Mouse (Mus musculus) neural tube, embryonic 13.5 days (tissue): ENCODE measurements around the gene Rrp36. TPM values are rescaled to one million over a fixed set of nuclear protein-coding genes. Genes with fewer than 3 reads are reported as not detected.

Source experiments
- ATAC-seq: fragments of 200-750 bp; cut with Nextera tagmentation; 2 replicates; pipeline ENCODE4 v1.8.0; 2017; ENCODE audit warnings: low read depth, mild to moderate bottlenecking, moderate TSS enrichment, moderate library complexity
- H3K27ac ChIP-seq: fragments of 300-500 bp; sonication (generic); replicated peaks from 2 replicates; pipeline ENCODE4 v1.5.1; 2015; ENCODE audit warnings: moderate library complexity, mild to moderate bottlenecking, inconsistent platforms
- H3K27me3 ChIP-seq: fragments of 300-500 bp; sonication (generic); 2 replicates; pipeline ENCODE4 v1.6.1; 2015; ENCODE audit warnings: mild to moderate bottlenecking, inconsistent platforms
- H3K36me3 ChIP-seq: fragments of 300-500 bp; sonication (generic); 2 replicates; pipeline ENCODE4 v1.6.1; 2015; ENCODE audit warnings: mild to moderate bottlenecking, inconsistent platforms
- H3K4me1 ChIP-seq: fragments of 300-500 bp; sonication (generic); replicated peaks from 2 replicates; pipeline ENCODE4 v1.6.1; 2015; ENCODE audit warnings: inconsistent platforms
- H3K4me2 ChIP-seq: fragments of 300-500 bp; sonication (generic); 2 replicates; pipeline ENCODE4 v1.6.1; 2015; ENCODE audit warnings: inconsistent platforms, mild to moderate bottlenecking, moderate library complexity
- H3K4me3 ChIP-seq: fragments of 300-500 bp; sonication (generic); 2 replicates; pipeline ENCODE4 v1.5.1; 2015; ENCODE audit warnings: mild to moderate bottlenecking, inconsistent platforms
- H3K9ac ChIP-seq: fragments of 300-500 bp; sonication (generic); 2 replicates; pipeline ENCODE4 v1.6.1; 2015; ENCODE audit warnings: moderate library complexity, mild to moderate bottlenecking, inconsistent platforms
- H3K9me3 ChIP-seq: fragments of 300-500 bp; sonication (generic); 2 replicates; pipeline ENCODE4 v1.6.1; 2016; ENCODE audit warnings: inconsistent platforms
- WGBS: fragments of 180-500 bp; shearing (Covaris S2); methylation state at CpG from one replicate; pipeline ENCODE4 v1.1.7; 2015; 5-methylcytosine and 5-hydroxymethylcytosine counted together
- polyA plus RNA-seq: library from polyadenylated mRNA; unstranded; fragments of >200 nt; fragmentation: Nextera tagmentation; extraction: Ambion mirVana; gene quantifications from 2 replicates; pipeline ENCODE4 v1.2.1, GENCODE M21; 2015

Gene Rrp36
- polyA plus RNA-seq, 1 experiment from 2014 or later, result 53.5 TPM

- H3K9me3 ChIP-seq, result no peaks in the 10 kb centered on the region
- peaks cover 93% of the 10 kb centered on the region for H3K4me1 ChIP-seq
- ATAC-seq, result no peak
- 44% methylated on average over 15 of the region's 15 CpGs for WGBS
- peak overlapping the region; percentile 47 for H3K9ac ChIP-seq
- no peaks in the 10 kb centered on the region for H3K27me3 ChIP-seq
- H3K36me3 ChIP-seq, result no peaks in the 10 kb centered on the region
- peak overlapping the region; percentile 74 for H3K27ac ChIP-seq
- H3K4me3 ChIP-seq, result no peak overlapping the region
- H3K4me2 ChIP-seq, result peak overlapping the region; percentile 26
Observed at GRCm38 (mm10) chr17:46621324-46621723, 52.8 kb downstream of the Rrp36 start.

- ATAC-seq, result no peak
- no peaks in the 10 kb centered on the region for H3K36me3 ChIP-seq
- H3K9ac ChIP-seq, result peak overlapping the region; percentile 60
- no peak overlapping the region for H3K4me3 ChIP-seq
- 18% methylated on average over 16 of the region's 16 CpGs for WGBS
- peak overlapping the region; percentile 36 for H3K4me2 ChIP-seq
- no peaks in the 10 kb centered on the region for H3K27me3 ChIP-seq
- no peaks in the 10 kb centered on the region for H3K9me3 ChIP-seq
- H3K27ac ChIP-seq, result peak overlapping the region; percentile 84
- H3K4me1 ChIP-seq, result peaks cover 79% of the 10 kb centered on the region
Observed at GRCm38 (mm10) chr17:46619683-46620357, 54.3 kb downstream of the Rrp36 start.

GRCm38 (mm10) chr17:46618769-46619682 is 55.1 kb downstream of the Rrp36 start:
- WGBS, result 7% methylated on average over 27 of the region's 27 CpGs
- 0 out of 2 replicates have a peak, but pooled peaks have one; percentile 34 for ATAC-seq
- no peaks in the 10 kb centered on the region for H3K36me3 ChIP-seq

GRCm38 (mm10) chr17:46618394-46618768 is 55.8 kb downstream of the Rrp36 start:
- Histone ChIP-seq H3K4me2 (peak overlapping the region; percentile 36), H3K4me3 (no peak overlapping the region), H3K9ac (peak overlapping the region; percentile 60), H3K27ac (peak overlapping the region; percentile 84), H3K36me3 (no peaks in the 10 kb centered on the region), H3K27me3 (no peaks in the 10 kb centered on the region), H3K4me1 (peaks cover 73% of the 10 kb centered on the region), H3K9me3 (no peaks in the 10 kb centered on the region)
- ATAC-seq, result no peak
- WGBS, result 9% methylated on average over 6 of the region's 6 CpGs

More at GRCm38 (mm10) chr17:46618769-46619682, 55.1 kb downstream of the Rrp36 start:
- H3K9me3 ChIP-seq, result no peaks in the 10 kb centered on the region
- H3K27ac ChIP-seq, result peak overlapping the region; percentile 84
- H3K9ac ChIP-seq, result peak overlapping the region; percentile 60
- peak overlapping the region; percentile 36 for H3K4me2 ChIP-seq
- H3K4me1 ChIP-seq, result peaks cover 73% of the 10 kb centered on the region
- H3K27me3 ChIP-seq, result no peaks in the 10 kb centered on the region
- H3K4me3 ChIP-seq, result peak overlapping the region; percentile 5; the same call in 1 of the 2 replicates

- no peaks in the 10 kb centered on the region for H3K36me3 ChIP-seq
- peak overlapping the region; percentile 36 for H3K4me2 ChIP-seq
- H3K27ac ChIP-seq, result peak overlapping the region; percentile 84; the same call in 1 of the 2 replicates
- H3K9me3 ChIP-seq, result no peaks in the 10 kb centered on the region
- ATAC-seq, result no peak
- WGBS, result 29% methylated on average over 12 of the region's 12 CpGs
- H3K4me1 ChIP-seq, result peaks cover 75% of the 10 kb centered on the region
- no peaks in the 10 kb centered on the region for H3K27me3 ChIP-seq
- no peak overlapping the region for H3K9ac ChIP-seq
- H3K4me3 ChIP-seq, result no peak overlapping the region
Observed at GRCm38 (mm10) chr17:46617799-46618198, 56.4 kb downstream of the Rrp36 start.

Other genes starting within 250 kb of the Rrp36 start
- gene Crip3, start 245.4 kb downstream of the Rrp36 start, polyA plus RNA-seq, result 0.96 and 1.5 TPM in 2 replicates
- gene Slc22a7, start 235.9 kb downstream of the Rrp36 start, polyA plus RNA-seq, result not detected in 2 replicates
- gene Ttbk1, start 186.7 kb downstream of the Rrp36 start, polyA plus RNA-seq, result 6.0 and 6.9 TPM in 2 replicates
- 19.0 and 19.2 TPM in 2 replicates for gene Dnph1, start 177.6 kb downstream of the Rrp36 start, polyA plus RNA-seq
- gene Cul9, start 128.0 kb downstream of the Rrp36 start, polyA plus RNA-seq, result 16.4 and 17.0 TPM in 2 replicates
- gene Srf, start 118.2 kb downstream of the Rrp36 start, polyA plus RNA-seq, result 4.7 and 5.4 TPM in 2 replicates
- 38.7 and 41.3 TPM in 2 replicates for gene Ptk7, start 44.8 kb downstream of the Rrp36 start, polyA plus RNA-seq
- gene Klc4, start 28.3 kb downstream of the Rrp36 start, polyA plus RNA-seq, result 41.8 and 45.3 TPM in 2 replicates
- gene Mrpl2, start 28.1 kb downstream of the Rrp36 start, polyA plus RNA-seq, result 63.2 and 70.1 TPM in 2 replicates
- gene Cul7, start 24.0 kb downstream of the Rrp36 start, polyA plus RNA-seq, result 40.0 and 41.7 TPM in 2 replicates
- 233 and 260 TPM in 2 replicates for gene Mea1, start 4.4 kb upstream of the Rrp36 start, polyA plus RNA-seq
- gene Klhdc3, start 6.6 kb upstream of the Rrp36 start, polyA plus RNA-seq, result 154 and 155 TPM in 2 replicates
- 78.7 and 81.6 TPM in 2 replicates for gene Ppp2r5d, start 30.8 kb upstream of the Rrp36 start, polyA plus RNA-seq
- gene Pex6, start 37.1 kb upstream of the Rrp36 start, polyA plus RNA-seq, result 23.2 and 24.8 TPM in 2 replicates
- gene Gnmt, start 54.8 kb upstream of the Rrp36 start, polyA plus RNA-seq, result 1.1 and 1.8 TPM in 2 replicates
- 60.9 and 63.4 TPM in 2 replicates for gene Cnpy3, start 77.9 kb upstream of the Rrp36 start, polyA plus RNA-seq
- 0.39 TPM in 1 of 2 replicates, not detected in the other for gene Ptcra, start 89.4 kb upstream of the Rrp36 start, polyA plus RNA-seq
- 47.3 and 56.2 TPM in 2 replicates for gene 2310039H08Rik, start 98.3 kb upstream of the Rrp36 start, polyA plus RNA-seq
- 93.4 and 108 TPM in 2 replicates for gene Rpl7l1, start 108.3 kb upstream of the Rrp36 start, polyA plus RNA-seq
- 6.5 and 9.4 TPM in 2 replicates for gene Bicral, start 184.1 kb upstream of the Rrp36 start, polyA plus RNA-seq
- 70.7 and 75.4 TPM in 2 replicates for gene Tbcc, start 216.3 kb upstream of the Rrp36 start, polyA plus RNA-seq
- gene Prph2, start 236.1 kb upstream of the Rrp36 start, polyA plus RNA-seq, result not detected in 2 replicates